Mouse (Mus musculus): Measurements from ENCODE around the gene Dnmt3a. TPM values are rescaled to one million over a fixed set of nuclear protein-coding genes. Genes with fewer than 3 reads are reported as not detected.

The Dnmt3a gene
- polyA plus RNA-seq, 1 experiment from 2014 or later: 98.5 TPM

- Histone ChIP-seq H3K36me3 (ENCODE audit: poor library complexity, severe bottlenecking) (peaks cover 48% of the 10 kb centered on the region), H3K4me2 (peak overlapping the region; percentile 33), H3K4me1 (peaks cover 25% of the 10 kb centered on the region), H3K9me3 (replicated peaks) (no peaks in the 10 kb centered on the region), H3K27me3 (no peaks in the 10 kb centered on the region), H3K9ac (peak overlapping the region; percentile 26; the same call in 1 of the 2 replicates), H3K4me3 (0 out of 2 replicates have a peak overlapping the region, but pooled peaks have one; percentile 2), H3K27ac (peak overlapping the region; percentile 41)
- ATAC-seq: peak; percentile 56
- 13% methylated on average over 18 of the region's 19 CpGs for WGBS
Measured at GRCm38 (mm10) chr12:3870859-3871462, 65.2 kb downstream of the Dnmt3a start.

- Histone ChIP-seq H3K4me3 (no peak overlapping the region), H3K4me2 (peak overlapping the region; percentile 33), H3K27ac (peak overlapping the region; percentile 41; the same call in 1 of the 2 replicates), H3K9ac (no peak overlapping the region), H3K4me1 (peaks cover 18% of the 10 kb centered on the region), H3K27me3 (no peaks in the 10 kb centered on the region), H3K36me3 (ENCODE audit: poor library complexity, severe bottlenecking) (peaks cover 49% of the 10 kb centered on the region), H3K9me3 (replicated peaks) (no peaks in the 10 kb centered on the region)
- WGBS: 24% methylated on average over 15 of the region's 15 CpGs
- ATAC-seq: peak; percentile 14
Measured at GRCm38 (mm10) chr12:3871637-3872036, 65.8 kb downstream of the Dnmt3a start.

DNA sequence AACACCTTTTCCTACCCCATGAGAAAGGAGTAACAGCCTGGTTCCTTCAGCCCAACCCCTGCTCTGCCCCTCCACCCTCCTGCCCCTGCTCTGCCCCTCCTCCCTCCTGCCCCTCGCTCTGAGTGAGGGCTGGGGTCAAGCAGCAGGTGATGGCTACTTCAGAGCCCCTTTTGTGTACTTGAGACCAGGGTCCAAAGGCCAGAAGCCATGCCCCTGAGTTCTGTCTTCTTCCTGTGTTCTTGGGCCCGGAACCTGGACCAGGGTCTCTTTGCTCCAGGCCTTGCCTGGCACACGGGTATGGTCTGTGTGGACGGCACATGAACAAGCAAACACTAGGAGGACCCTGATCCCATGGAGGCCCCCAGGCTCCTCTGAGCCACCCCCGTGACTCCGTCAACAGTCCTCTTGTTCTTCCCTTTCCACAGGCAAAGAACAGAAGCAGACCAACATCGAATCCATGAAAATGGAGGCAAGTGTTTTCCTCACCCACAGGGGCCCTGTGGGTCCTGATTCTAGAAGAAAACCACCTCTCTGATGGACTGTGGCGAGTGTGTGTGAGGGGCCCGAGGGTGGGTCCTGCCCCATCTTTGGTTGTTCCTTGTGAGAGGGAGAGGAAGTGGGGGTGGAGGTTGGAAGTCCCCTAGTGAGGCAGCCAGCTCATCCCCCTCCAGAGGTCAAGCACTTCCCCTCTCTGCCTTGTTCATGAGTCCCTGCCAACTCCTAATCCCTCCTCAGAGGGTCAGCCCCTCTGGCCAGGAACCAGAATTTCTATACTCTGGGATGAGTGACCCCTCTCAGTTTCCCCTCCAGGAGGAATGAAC lies 66.8 kb downstream of the Dnmt3a start:
- 86% methylated on average over 9 of the region's 9 CpGs for WGBS
- no peak for ATAC-seq
- Histone ChIP-seq H3K9ac (no peak overlapping the region), H3K9me3 (replicated peaks) (no peaks in the 10 kb centered on the region), H3K36me3 (ENCODE audit: poor library complexity, severe bottlenecking) (peaks cover 58% of the 10 kb centered on the region), H3K4me3 (no peak overlapping the region), H3K27ac (no peak overlapping the region), H3K4me1 (peaks cover 16% of the 10 kb centered on the region), H3K4me2 (no peak overlapping the region), H3K27me3 (no peaks in the 10 kb centered on the region)

DNA sequence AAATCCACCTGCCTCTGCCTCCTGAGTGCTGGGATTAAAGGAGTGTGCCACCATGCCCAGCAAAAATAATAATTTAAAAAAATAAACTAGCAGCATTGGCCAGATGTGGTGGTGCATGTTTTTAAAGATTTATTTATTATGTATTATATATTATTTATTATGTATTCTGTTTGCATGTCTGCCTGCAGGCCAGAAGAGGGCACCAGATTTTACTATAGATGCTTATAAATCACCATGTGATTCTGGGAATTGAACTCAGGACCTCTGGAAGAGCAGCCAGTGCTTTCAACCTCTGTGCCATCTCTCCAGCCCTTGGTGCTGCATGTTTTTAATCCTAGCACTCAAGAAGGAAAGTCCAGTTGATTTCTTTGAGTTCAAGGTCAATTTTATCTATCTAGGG lies 69.7 kb downstream of the Dnmt3a start:
- Histone ChIP-seq H3K36me3 (ENCODE audit: poor library complexity, severe bottlenecking) (peaks cover 54% of the 10 kb centered on the region), H3K4me3 (no peak overlapping the region)

DNA sequence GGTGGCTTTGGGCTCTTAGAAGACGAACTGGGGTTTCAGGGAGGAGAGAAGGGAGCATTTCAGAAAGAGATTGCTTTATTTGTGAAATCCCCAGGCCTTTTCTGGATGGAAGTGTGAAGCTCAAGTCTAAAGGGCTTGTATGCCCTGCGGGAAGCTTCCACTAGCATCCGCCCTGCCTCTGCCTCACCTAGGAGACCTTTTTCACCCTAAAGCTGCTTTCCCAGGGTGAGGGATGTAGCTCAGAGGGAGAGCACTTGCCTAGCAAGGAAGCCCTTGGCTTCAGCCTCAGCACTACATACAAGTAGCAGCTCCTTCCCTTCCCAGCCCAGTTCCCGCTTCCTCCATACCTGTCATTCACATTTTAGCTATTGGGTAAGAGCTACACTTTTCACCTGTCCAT lies 71.6 kb downstream of the Dnmt3a start:
- Histone ChIP-seq H3K9ac (no peak overlapping the region), H3K27ac (no peak overlapping the region), H3K36me3 (ENCODE audit: poor library complexity, severe bottlenecking) (peaks cover 70% of the 10 kb centered on the region), H3K27me3 (no peaks in the 10 kb centered on the region), H3K9me3 (replicated peaks) (no peaks in the 10 kb centered on the region), H3K4me2 (no peak overlapping the region), H3K4me1 (no peaks in the 10 kb centered on the region), H3K4me3 (no peak overlapping the region)
- 88% methylated on average over 4 of the region's 4 CpGs for whole genome bisulfite sequencing
- no peak for ATAC-seq

More for the DNA sequence above, 69.7 kb downstream of the Dnmt3a start:
- Histone ChIP-seq H3K9ac (no peak overlapping the region), H3K27ac (no peak overlapping the region), H3K9me3 (replicated peaks) (no peaks in the 10 kb centered on the region), H3K27me3 (no peaks in the 10 kb centered on the region), H3K4me1 (peaks cover 14% of the 10 kb centered on the region), H3K4me2 (no peak overlapping the region)
- no peak for ATAC-seq

GRCm38 (mm10) chr12:3881474-3881873 lies 75.7 kb downstream of the Dnmt3a start:
- Histone ChIP-seq H3K9me3 (replicated peaks) (no peaks in the 10 kb centered on the region), H3K27ac (no peak overlapping the region; the same call in 1 of the 2 replicates), H3K36me3 (ENCODE audit: poor library complexity, severe bottlenecking) (peaks cover 52% of the 10 kb centered on the region), H3K4me1 (peaks cover 21% of the 10 kb centered on the region), H3K27me3 (no peaks in the 10 kb centered on the region), H3K4me2 (no peak overlapping the region), H3K9ac (no peak overlapping the region), H3K4me3 (no peak overlapping the region)
- ATAC-seq: no peak
- WGBS: 88% methylated on average over 3 of the region's 3 CpGs

GRCm38 (mm10) chr12:3884892-3885493 lies 79.2 kb downstream of the Dnmt3a start:
- Histone ChIP-seq H3K9me3 (replicated peaks) (no peaks in the 10 kb centered on the region), H3K4me3 (no peak overlapping the region), H3K27me3 (no peaks in the 10 kb centered on the region), H3K36me3 (ENCODE audit: poor library complexity, severe bottlenecking) (peaks cover 30% of the 10 kb centered on the region), H3K27ac (no peak overlapping the region), H3K4me2 (no peak overlapping the region), H3K4me1 (peaks cover 56% of the 10 kb centered on the region), H3K9ac (no peak overlapping the region)
- WGBS: 13% methylated on average over 9 of the region's 9 CpGs
- no peak for ATAC-seq

DNA sequence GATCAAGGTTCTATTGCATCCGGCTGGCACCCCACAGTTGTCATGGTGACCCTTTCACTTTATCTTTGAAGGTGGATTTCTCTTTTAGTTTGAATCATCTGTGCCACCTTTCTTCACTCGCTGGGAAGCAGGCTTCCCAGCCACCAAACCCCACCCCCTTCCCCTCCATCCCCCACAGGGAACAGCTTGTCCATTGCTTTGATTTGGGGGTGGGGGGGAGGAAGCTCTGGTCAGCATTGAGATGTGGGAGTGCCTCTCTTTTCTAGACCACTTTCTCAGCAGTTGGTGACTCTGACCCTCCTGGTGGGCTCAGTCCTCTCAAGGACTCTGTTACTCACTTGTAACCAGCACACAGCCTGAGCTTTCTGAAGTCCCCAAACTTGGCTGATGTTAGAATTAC lies 80.8 kb downstream of the Dnmt3a start:
- Histone ChIP-seq H3K4me1 (peaks cover 67% of the 10 kb centered on the region), H3K9me3 (replicated peaks) (no peaks in the 10 kb centered on the region), H3K4me2 (no peak overlapping the region), H3K27ac (peak overlapping the region; percentile 95), H3K27me3 (no peaks in the 10 kb centered on the region), H3K4me3 (no peak overlapping the region), H3K36me3 (ENCODE audit: poor library complexity, severe bottlenecking) (peaks cover 19% of the 10 kb centered on the region), H3K9ac (no peak overlapping the region)
- 35% methylated on average over 2 of the region's 2 CpGs for WGBS
- no peak for ATAC-seq

- Histone ChIP-seq H3K4me1 (peaks cover 78% of the 10 kb centered on the region), H3K4me2 (peak overlapping the region; percentile 35), H3K36me3 (ENCODE audit: poor library complexity, severe bottlenecking) (peaks cover 9% of the 10 kb centered on the region; the same call in 1 of the 2 replicates), H3K27me3 (no peaks in the 10 kb centered on the region), H3K9ac (peak overlapping the region; percentile 34; the same call in 1 of the 2 replicates), H3K4me3 (no peak overlapping the region), H3K27ac (peak overlapping the region; percentile 95), H3K9me3 (replicated peaks) (no peaks in the 10 kb centered on the region)
- peak; percentile 72 for ATAC-seq
- WGBS: 23% methylated on average over 4 of the region's 4 CpGs
Measured at GRCm38 (mm10) chr12:3887515-3888325, 81.9 kb downstream of the Dnmt3a start.

GRCm38 (mm10) chr12:3889875-3890635 lies 84.2 kb downstream of the Dnmt3a start:
- Histone ChIP-seq H3K4me2 (no peak overlapping the region), H3K27me3 (no peaks in the 10 kb centered on the region), H3K4me3 (no peak overlapping the region), H3K9ac (no peak overlapping the region), H3K36me3 (ENCODE audit: poor library complexity, severe bottlenecking) (peaks cover 8% of the 10 kb centered on the region; the same call in 1 of the 2 replicates), H3K4me1 (peaks cover 92% of the 10 kb centered on the region), H3K27ac (no peak overlapping the region), H3K9me3 (replicated peaks) (no peaks in the 10 kb centered on the region)
- ATAC-seq: no peak
- WGBS: 10% methylated on average over 7 of the region's 7 CpGs
